Mouse (Mus musculus): ENCODE results near the gene Tjp1. TPM values are rescaled to one million over a fixed set of nuclear protein-coding genes. Genes with fewer than 3 reads are reported as not detected.
A peak's percentile ranks its signal among the peaks of the same experiment; 100 is the strongest.

Gene Tjp1
- polyA plus RNA-seq, 1 experiment from 2014 or later: 21.2 TPM

GRCm38 (mm10) chr7:65461412-65461811 lies 66.2 kb downstream of the Tjp1 start:
- H3K36me3 ChIP-seq: no peaks in the 10 kb centered on the region
- no peak overlapping the region for H3K4me2 ChIP-seq (replicated peaks)
- H3K9ac ChIP-seq: no peak overlapping the region
- H3K4me3 ChIP-seq (replicated peaks): no peak overlapping the region
- H3K9me3 ChIP-seq (replicated peaks): no peaks in the 10 kb centered on the region
- ATAC-seq (ENCODE audit: insufficient number of reproducible peaks, low FRiP score, low TSS enrichment, low read depth): no peak
- no peaks in the 10 kb centered on the region for H3K4me1 ChIP-seq
- 85% methylated on average over 1 of the region's 1 CpGs for WGBS
- no peak overlapping the region for H3K27ac ChIP-seq (replicated peaks)
- no peaks in the 10 kb centered on the region for H3K27me3 ChIP-seq

GRCm38 (mm10) chr7:65460196-65460595 lies 67.4 kb downstream of the Tjp1 start:
- H3K27me3 ChIP-seq: no peaks in the 10 kb centered on the region
- H3K9ac ChIP-seq: no peak overlapping the region
- no peak overlapping the region for H3K27ac ChIP-seq (replicated peaks)
- no peak for ATAC-seq (ENCODE audit: insufficient number of reproducible peaks, low FRiP score, low TSS enrichment, low read depth)
- no peaks in the 10 kb centered on the region for H3K36me3 ChIP-seq
- no peaks in the 10 kb centered on the region for H3K4me1 ChIP-seq
- H3K4me2 ChIP-seq (replicated peaks): no peak overlapping the region
- no peaks in the 10 kb centered on the region for H3K9me3 ChIP-seq (replicated peaks)
- 80% methylated on average over 3 of the region's 3 CpGs for WGBS
- no peak overlapping the region for H3K4me3 ChIP-seq (replicated peaks)

DNA sequence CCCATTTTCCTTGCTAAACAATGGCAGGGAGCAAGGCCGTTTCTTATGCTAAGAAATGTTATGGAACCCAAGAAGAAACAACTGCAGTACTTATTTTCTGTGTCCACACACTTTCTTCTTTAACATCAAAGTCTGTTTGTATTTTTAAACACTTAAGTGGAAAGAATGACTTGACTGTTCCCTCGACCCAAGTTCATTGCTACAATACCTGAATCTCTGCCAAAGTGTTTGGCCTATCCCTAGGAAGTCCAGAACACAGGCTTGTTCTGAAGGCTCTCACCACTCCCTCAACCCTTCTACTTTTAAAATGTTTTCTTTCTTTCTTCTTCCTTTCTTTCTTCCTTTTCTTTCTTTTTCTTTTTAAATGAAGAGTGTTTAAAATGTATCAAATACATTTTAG lies 71.5 kb downstream of the Tjp1 start:
- H3K36me3 ChIP-seq: no peaks in the 10 kb centered on the region

GRCm38 (mm10) chr7:65455208-65455607 lies 72.4 kb downstream of the Tjp1 start:
- Histone ChIP-seq H3K27me3 (no peaks in the 10 kb centered on the region), H3K4me1 (no peaks in the 10 kb centered on the region), H3K27ac (replicated peaks) (no peak overlapping the region), H3K4me3 (replicated peaks) (no peak overlapping the region), H3K9ac (no peak overlapping the region), H3K9me3 (replicated peaks) (no peaks in the 10 kb centered on the region), H3K36me3 (no peaks in the 10 kb centered on the region), H3K4me2 (replicated peaks) (no peak overlapping the region)
- ATAC-seq (ENCODE audit: insufficient number of reproducible peaks, low FRiP score, low TSS enrichment, low read depth): no peak
- 85% methylated on average over 3 of the region's 3 CpGs for WGBS

More for the DNA sequence above, 71.5 kb downstream of the Tjp1 start:
- H3K27ac ChIP-seq (replicated peaks): no peak overlapping the region
- H3K27me3 ChIP-seq: no peaks in the 10 kb centered on the region
- 34% methylated on average over 2 of the region's 2 CpGs for WGBS
- no peak for ATAC-seq (ENCODE audit: insufficient number of reproducible peaks, low FRiP score, low TSS enrichment, low read depth)
- H3K4me3 ChIP-seq (replicated peaks): no peak overlapping the region
- no peak overlapping the region for H3K9ac ChIP-seq
- H3K4me2 ChIP-seq (replicated peaks): no peak overlapping the region
- H3K4me1 ChIP-seq: no peaks in the 10 kb centered on the region
- H3K9me3 ChIP-seq (replicated peaks): no peaks in the 10 kb centered on the region

DNA sequence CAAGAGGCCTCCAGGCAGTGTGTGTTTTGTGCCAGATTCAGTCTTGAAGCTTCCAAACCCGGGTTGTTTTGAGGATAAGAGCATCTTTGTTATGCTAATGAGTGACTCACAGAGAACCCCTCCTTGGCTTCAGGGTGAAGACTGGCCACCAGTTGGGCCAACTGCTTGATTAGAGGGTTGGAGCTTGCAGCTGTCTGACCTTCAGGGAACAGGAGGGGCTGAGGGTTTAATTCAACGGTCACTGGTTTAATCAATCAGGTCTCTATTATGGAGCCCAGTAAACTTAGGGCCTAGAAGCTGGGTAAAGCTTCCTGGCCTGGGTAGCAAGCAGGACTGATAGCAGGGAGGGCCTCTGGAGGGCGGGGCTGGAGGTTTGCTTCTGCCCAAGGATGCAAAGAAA lies 73.3 kb downstream of the Tjp1 start:
- Histone ChIP-seq H3K9me3 (replicated peaks) (no peaks in the 10 kb centered on the region), H3K4me1 (no peaks in the 10 kb centered on the region), H3K4me2 (replicated peaks) (no peak overlapping the region), H3K27me3 (no peaks in the 10 kb centered on the region), H3K36me3 (no peaks in the 10 kb centered on the region), H3K27ac (replicated peaks) (no peak overlapping the region), H3K4me3 (replicated peaks) (no peak overlapping the region), H3K9ac (no peak overlapping the region)
- no peak for ATAC-seq (ENCODE audit: insufficient number of reproducible peaks, low FRiP score, low TSS enrichment, low read depth)
- WGBS: 24% methylated on average over 3 of the region's 3 CpGs

DNA sequence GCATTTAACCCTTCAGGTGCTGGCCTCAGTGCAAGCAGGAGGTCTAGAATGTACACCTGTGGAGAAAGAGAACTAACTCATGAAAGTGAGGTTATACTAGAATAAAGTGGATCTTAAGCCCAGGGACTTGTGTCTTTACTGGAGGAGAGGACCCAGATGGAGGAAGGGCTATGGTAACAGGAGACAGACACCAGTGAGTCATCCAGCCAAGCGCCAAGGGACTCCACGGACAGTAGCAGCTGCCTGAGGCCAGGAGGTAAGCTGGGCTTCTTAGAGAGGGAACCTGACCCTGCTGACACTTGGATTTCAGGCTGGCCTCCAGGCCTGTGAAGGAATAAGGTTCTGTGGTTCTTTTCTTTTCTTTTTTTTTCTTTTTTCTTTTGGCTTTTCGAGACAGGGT lies 75.3 kb downstream of the Tjp1 start:
- H3K4me3 ChIP-seq (replicated peaks): no peak overlapping the region
- H3K9ac ChIP-seq: no peak overlapping the region
- H3K36me3 ChIP-seq: no peaks in the 10 kb centered on the region
- H3K4me1 ChIP-seq: no peaks in the 10 kb centered on the region
- no peaks in the 10 kb centered on the region for H3K9me3 ChIP-seq (replicated peaks)
- H3K27me3 ChIP-seq: no peaks in the 10 kb centered on the region
- 58% methylated on average over 3 of the region's 3 CpGs for WGBS
- no peak overlapping the region for H3K27ac ChIP-seq (replicated peaks)
- ATAC-seq (ENCODE audit: insufficient number of reproducible peaks, low FRiP score, low TSS enrichment, low read depth): no peak
- no peak overlapping the region for H3K4me2 ChIP-seq (replicated peaks)

DNA sequence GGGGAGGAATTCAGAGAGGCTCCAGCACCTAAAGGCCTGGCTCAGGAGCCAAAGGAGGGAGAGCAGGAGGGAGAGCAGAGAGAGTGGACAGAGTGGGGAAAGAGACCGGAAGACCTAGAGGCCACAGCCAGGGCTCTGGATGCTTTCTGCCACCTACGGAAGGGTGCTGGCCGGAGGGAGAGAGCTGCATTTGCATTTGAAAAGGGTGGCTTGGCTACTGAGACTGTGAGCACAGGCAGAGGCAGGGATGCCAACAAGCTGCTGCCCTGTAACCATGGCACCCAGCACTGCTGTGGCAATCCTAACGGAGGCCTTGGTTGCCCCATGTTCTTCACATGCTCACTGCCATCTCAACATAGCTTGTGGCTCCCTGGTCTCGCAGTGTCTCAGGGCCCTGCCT lies 77.4 kb downstream of the Tjp1 start:
- Histone ChIP-seq H3K9me3 (replicated peaks) (no peaks in the 10 kb centered on the region), H3K4me3 (replicated peaks) (no peak overlapping the region), H3K9ac (no peak overlapping the region), H3K27ac (replicated peaks) (no peak overlapping the region), H3K4me1 (no peaks in the 10 kb centered on the region), H3K4me2 (replicated peaks) (no peak overlapping the region), H3K27me3 (no peaks in the 10 kb centered on the region), H3K36me3 (no peaks in the 10 kb centered on the region)
- no peak for ATAC-seq (ENCODE audit: insufficient number of reproducible peaks, low FRiP score, low TSS enrichment, low read depth)
- WGBS: 34% methylated on average over 5 of the region's 5 CpGs

GRCm38 (mm10) chr7:65441505-65441904 lies 86.1 kb downstream of the Tjp1 start:
- no peak overlapping the region for H3K4me2 ChIP-seq (replicated peaks)
- H3K9ac ChIP-seq: no peak overlapping the region
- no peaks in the 10 kb centered on the region for H3K9me3 ChIP-seq (replicated peaks)
- H3K27ac ChIP-seq (replicated peaks): no peak overlapping the region
- H3K4me3 ChIP-seq (replicated peaks): no peak overlapping the region
- peaks cover 3% of the 10 kb centered on the region; the same call in 1 of the 2 replicates for H3K4me1 ChIP-seq
- no peaks in the 10 kb centered on the region for H3K27me3 ChIP-seq
- WGBS: 81% methylated on average over 4 of the region's 4 CpGs
- ATAC-seq (ENCODE audit: insufficient number of reproducible peaks, low FRiP score, low TSS enrichment, low read depth): no peak
- H3K36me3 ChIP-seq: no peaks in the 10 kb centered on the region

GRCm38 (mm10) chr7:65439518-65439917 lies 88.1 kb downstream of the Tjp1 start:
- 50% methylated on average over 8 of the region's 8 CpGs for WGBS
- 0 out of 2 replicates have a peak, but pooled peaks have one; percentile 34 for ATAC-seq (ENCODE audit: insufficient number of reproducible peaks, low FRiP score, low TSS enrichment, low read depth)
- Histone ChIP-seq H3K9ac (no peak overlapping the region), H3K4me1 (peaks cover 3% of the 10 kb centered on the region; the same call in 1 of the 2 replicates), H3K27ac (replicated peaks) (no peak overlapping the region), H3K36me3 (no peaks in the 10 kb centered on the region), H3K4me3 (replicated peaks) (no peak overlapping the region), H3K27me3 (no peaks in the 10 kb centered on the region), H3K4me2 (replicated peaks) (no peak overlapping the region), H3K9me3 (replicated peaks) (no peaks in the 10 kb centered on the region)

DNA sequence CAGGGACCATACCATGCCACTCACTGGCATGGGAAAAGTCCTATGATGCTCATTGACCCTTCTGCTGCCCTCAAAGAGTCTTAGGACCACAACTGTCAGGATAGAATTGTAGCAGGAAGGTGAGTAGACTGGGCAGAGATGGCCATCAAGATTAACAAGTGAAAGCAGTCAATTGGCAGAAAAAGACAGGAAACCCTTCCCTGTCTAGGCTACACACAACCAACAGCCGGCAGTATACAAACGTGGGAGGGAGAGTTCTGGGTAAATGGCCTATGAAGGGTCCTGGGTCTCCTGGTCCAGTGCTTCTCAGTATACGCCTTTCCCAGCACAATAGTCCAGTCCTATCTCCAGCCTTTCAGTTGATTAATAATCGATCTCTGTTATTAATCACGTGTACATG lies 89.4 kb downstream of the Tjp1 start:
- Histone ChIP-seq H3K4me2 (replicated peaks) (no peak overlapping the region), H3K27ac (replicated peaks) (no peak overlapping the region), H3K4me1 (peaks cover 3% of the 10 kb centered on the region; the same call in 1 of the 2 replicates), H3K27me3 (no peaks in the 10 kb centered on the region), H3K9ac (no peak overlapping the region), H3K9me3 (replicated peaks) (no peaks in the 10 kb centered on the region), H3K4me3 (replicated peaks) (no peak overlapping the region), H3K36me3 (no peaks in the 10 kb centered on the region)
- no peak for ATAC-seq (ENCODE audit: insufficient number of reproducible peaks, low FRiP score, low TSS enrichment, low read depth)
- 81% methylated on average over 5 of the region's 5 CpGs for WGBS

DNA sequence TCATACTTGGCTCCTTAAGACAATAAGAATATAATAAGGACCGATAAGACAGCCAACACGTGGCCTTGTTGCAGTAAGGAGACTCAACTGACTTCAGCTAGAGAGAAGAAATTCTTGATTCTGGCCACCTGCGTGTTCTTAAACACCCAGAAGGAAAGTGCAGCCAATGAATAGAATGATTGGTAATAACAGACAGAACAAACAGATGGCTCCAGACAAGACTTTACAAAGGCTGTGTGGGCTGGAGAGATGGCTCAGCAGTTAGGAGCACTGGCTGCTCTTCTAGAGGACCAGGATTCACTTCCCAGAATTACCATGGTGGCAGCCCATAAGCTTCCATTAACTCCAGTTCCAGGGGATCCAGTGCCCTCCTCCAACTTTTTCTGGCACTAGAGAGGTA lies 90.7 kb downstream of the Tjp1 start:
- ATAC-seq (ENCODE audit: insufficient number of reproducible peaks, low FRiP score, low TSS enrichment, low read depth): no peak
- WGBS: 77% methylated on average over 3 of the region's 3 CpGs
- H3K4me2 ChIP-seq (replicated peaks): no peak overlapping the region

GRCm38 (mm10) chr7:65431018-65431695 lies 96.4 kb downstream of the Tjp1 start:
- ATAC-seq (ENCODE audit: insufficient number of reproducible peaks, low FRiP score, low TSS enrichment, low read depth): no peak
- H3K36me3 ChIP-seq: no peaks in the 10 kb centered on the region
- H3K27me3 ChIP-seq: no peaks in the 10 kb centered on the region
- H3K27ac ChIP-seq (replicated peaks): no peak overlapping the region
- 31% methylated on average over 9 of the region's 9 CpGs for WGBS
- no peaks in the 10 kb centered on the region for H3K9me3 ChIP-seq (replicated peaks)
- H3K4me1 ChIP-seq: 0 out of 2 replicates have a peak, but pooled peaks cover 4% of the 10 kb centered on the region
- H3K4me2 ChIP-seq (replicated peaks): no peak overlapping the region
- no peak overlapping the region for H3K9ac ChIP-seq
- no peak overlapping the region for H3K4me3 ChIP-seq (replicated peaks)

More for the DNA sequence above, 90.7 kb downstream of the Tjp1 start:
- H3K27ac ChIP-seq (replicated peaks): no peak overlapping the region
- H3K27me3 ChIP-seq: no peaks in the 10 kb centered on the region
- H3K9me3 ChIP-seq (replicated peaks): no peaks in the 10 kb centered on the region
- H3K4me3 ChIP-seq (replicated peaks): no peak overlapping the region
- H3K36me3 ChIP-seq: no peaks in the 10 kb centered on the region
- H3K4me1 ChIP-seq: peaks cover 3% of the 10 kb centered on the region; the same call in 1 of the 2 replicates
- H3K9ac ChIP-seq: no peak overlapping the region
